Mouse (Mus musculus) kidney, embryonic 16.5 days (tissue): ENCODE data around the gene Serpina3f. TPM values are rescaled to one million over a fixed set of nuclear protein-coding genes. Genes with fewer than 3 reads are reported as not detected.
"Not testable (repeated sequence)": the region's sequence is repeated elsewhere in the genome, so short reads cannot be mapped to it uniquely, and the experiment has no call there.

Experiments used
- ATAC-seq: fragments of 200-750 bp; cut with Nextera tagmentation; 2 replicates; pipeline ENCODE4 v1.8.0; 2017; ENCODE audit warnings: moderate TSS enrichment; ENCODE audit not compliant: low FRiP score, low TSS enrichment
- H3K27ac ChIP-seq: fragments of 300-500 bp; sonication (generic); 2 replicates; pipeline ENCODE4 v1.5.1; 2014; ENCODE audit warnings: low read length
- H3K27me3 ChIP-seq: fragments of 300-500 bp; sonication (generic); 2 replicates; pipeline ENCODE4 v1.6.1; 2014; ENCODE audit warnings: low read length, control low read depth, mixed read lengths; ENCODE audit not compliant: insufficient read depth
- H3K36me3 ChIP-seq: fragments of 300-500 bp; sonication (generic); 2 replicates; pipeline ENCODE4 v1.6.1; 2014; ENCODE audit warnings: low read length, control low read depth, mixed read lengths; ENCODE audit not compliant: insufficient read depth
- H3K4me1 ChIP-seq: fragments of 300-500 bp; sonication (generic); 2 replicates; pipeline ENCODE4 v1.6.1; 2014; ENCODE audit warnings: low read length, control low read depth, mixed read lengths; ENCODE audit not compliant: insufficient read depth
- H3K4me2 ChIP-seq: fragments of 300-500 bp; sonication (generic); replicated peaks from 2 replicates; pipeline ENCODE4 v1.6.1; 2014; ENCODE audit warnings: low read depth, low read length
- H3K4me3 ChIP-seq: fragments of 300-500 bp; sonication (generic); 2 replicates; pipeline ENCODE4 v1.5.1; 2014; ENCODE audit warnings: mild to moderate bottlenecking, low read length
- H3K9ac ChIP-seq: fragments of 300-500 bp; sonication (generic); replicated peaks from 2 replicates; pipeline ENCODE4 v1.6.1; 2014; ENCODE audit warnings: low read length
- H3K9me3 ChIP-seq: fragments of 300-500 bp; sonication (generic); 2 replicates; pipeline ENCODE4 v1.6.1; 2016; ENCODE audit warnings: low read length, control low read depth
- WGBS: fragments of 180-500 bp; shearing (Covaris S2); extraction: QIAGEN DNeasy Blood & Tissue Kit; methylation state at CpG from one replicate; pipeline ENCODE4 v1.1.7; 2014; 5-methylcytosine and 5-hydroxymethylcytosine counted together
- polyA plus RNA-seq: library from polyadenylated mRNA; unstranded; fragments of >200 nt; fragmentation: Nextera tagmentation; extraction: Ambion mirVana; gene quantifications from 2 replicates; pipeline ENCODE4 v1.2.1, GENCODE M21; 2015

Gene Serpina3f
- polyA plus RNA-seq, 1 experiment from 2014 or later: 0.07 TPM

DNA sequence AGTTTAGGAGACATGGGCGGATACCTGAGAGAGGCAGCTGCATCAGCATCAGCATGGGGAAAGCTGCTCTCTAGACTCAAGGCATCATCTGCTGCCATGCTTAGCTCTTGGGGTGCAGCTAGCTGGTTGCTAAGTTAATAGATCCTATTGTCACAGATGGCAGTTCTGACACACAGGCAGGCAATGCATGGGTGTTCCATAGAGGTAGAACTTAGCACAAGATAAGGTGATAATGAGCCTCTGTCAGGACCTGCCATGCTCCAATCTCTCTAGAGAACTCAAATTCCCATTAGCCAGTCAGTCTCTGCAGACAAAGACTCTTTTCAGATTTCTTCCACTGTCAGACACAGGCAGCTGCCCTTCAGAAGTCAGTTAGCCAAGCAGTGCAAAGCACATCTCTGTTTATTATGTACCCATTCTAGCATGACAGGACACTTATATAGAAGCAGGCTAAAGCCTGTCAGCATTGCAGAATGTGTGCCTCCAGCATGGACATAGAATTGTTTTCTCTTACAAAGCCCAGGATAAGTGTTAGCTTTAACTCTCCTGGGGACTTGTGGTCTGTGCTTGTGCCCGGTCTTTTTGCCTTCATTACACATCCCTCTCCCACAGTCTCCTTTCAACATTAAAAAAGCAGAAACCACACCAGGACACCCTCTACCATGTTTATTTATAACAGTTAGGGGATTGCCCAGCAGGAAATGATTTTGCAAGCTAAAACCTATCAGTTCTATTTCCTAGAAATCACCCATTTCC lies 477 bp upstream of the Serpina3f start:
- 60% methylated on average over 2 of the region's 2 CpGs for WGBS
- no peak overlapping the region for H3K27ac ChIP-seq
- H3K4me3 ChIP-seq: no peak overlapping the region
- no peak overlapping the region for H3K9ac ChIP-seq
- no peak for ATAC-seq
- H3K36me3 ChIP-seq: no peaks in the 10 kb centered on the region
- no peaks in the 10 kb centered on the region for H3K27me3 ChIP-seq
- no peaks in the 10 kb centered on the region for H3K4me1 ChIP-seq
- no peak overlapping the region for H3K4me2 ChIP-seq
- no peaks in the 10 kb centered on the region for H3K9me3 ChIP-seq

DNA sequence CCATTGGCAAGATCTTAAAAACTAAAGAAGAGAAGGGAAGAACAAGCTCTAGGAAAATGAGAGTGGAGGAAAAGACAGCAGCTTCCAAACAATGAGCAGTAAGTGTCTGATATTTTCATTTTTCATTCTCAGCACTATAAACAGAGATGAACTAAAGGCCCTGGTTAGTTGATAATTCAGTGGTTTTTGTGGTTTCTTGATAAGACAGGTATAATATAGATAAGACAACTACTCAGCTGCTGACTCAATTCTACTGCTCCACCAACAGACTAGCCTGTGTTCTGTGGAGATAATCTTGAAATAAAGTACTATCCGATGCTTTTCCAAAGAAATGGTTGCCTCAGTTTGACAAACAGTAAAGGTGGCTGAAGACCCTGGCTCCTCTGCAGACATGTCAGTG lies 905 bp downstream of the Serpina3f start:
- Histone ChIP-seq H3K4me1 (no peaks in the 10 kb centered on the region), H3K4me2 (no peak overlapping the region), H3K9ac (no peak overlapping the region), H3K27ac (no peak overlapping the region), H3K36me3 (no peaks in the 10 kb centered on the region), H3K27me3 (no peaks in the 10 kb centered on the region), H3K4me3 (no peak overlapping the region), H3K9me3 (no peaks in the 10 kb centered on the region)
- 80% methylated on average over 1 of the region's 1 CpGs for WGBS
- no peak for ATAC-seq

DNA sequence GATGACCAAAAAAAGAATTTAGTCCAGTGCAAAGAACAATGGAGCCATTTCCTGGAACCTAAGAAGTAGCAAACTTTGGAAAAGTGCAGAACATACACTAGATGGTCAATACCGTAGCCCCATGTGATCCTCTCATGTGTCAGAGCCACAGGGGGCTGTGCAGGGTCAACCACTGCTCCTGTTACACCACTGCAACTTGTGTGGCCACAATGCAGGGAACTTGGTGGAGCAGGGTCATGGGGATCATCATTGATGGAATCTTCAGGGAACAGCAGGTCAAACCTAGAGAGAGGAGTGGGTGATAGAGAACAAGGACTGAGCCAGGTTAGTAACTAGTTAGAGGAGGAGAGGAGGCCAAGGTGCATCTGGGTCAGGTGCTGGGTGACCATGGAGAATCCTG lies 7.3 kb downstream of the Serpina3f start:
- 59% methylated on average over 1 of the region's 1 CpGs for WGBS

DNA sequence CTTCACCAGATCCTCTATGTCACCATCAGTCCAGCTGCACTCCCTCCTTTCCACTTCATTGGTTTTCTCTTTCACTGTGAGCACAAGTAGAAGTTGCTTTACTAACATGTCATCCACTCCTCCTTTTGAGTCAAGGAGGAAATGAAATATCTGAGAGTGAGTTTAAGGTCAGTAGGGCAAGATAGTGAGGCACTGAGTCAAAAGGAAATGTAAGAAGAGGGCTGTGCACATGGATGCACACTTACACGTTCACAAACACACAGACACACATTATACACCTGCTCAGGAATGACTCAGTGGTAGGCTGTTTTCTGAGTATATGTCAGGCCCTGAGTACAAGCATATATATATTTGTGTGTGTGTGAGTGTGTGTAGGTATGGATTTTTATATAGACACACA lies 9.3 kb downstream of the Serpina3f start:
- Histone ChIP-seq H3K4me1 (no peaks in the 10 kb centered on the region), H3K36me3 (no peaks in the 10 kb centered on the region), H3K27ac (no peak overlapping the region), H3K9me3 (no peaks in the 10 kb centered on the region), H3K4me2 (no peak overlapping the region), H3K4me3 (no peak overlapping the region), H3K27me3 (no peaks in the 10 kb centered on the region), H3K9ac (no peak overlapping the region)
- WGBS: 28% methylated on average over 1 of the region's 1 CpGs
- ATAC-seq: no peak

More for the DNA sequence above, 7.3 kb downstream of the Serpina3f start:
- no peak for ATAC-seq
- Histone ChIP-seq H3K36me3 (no peaks in the 10 kb centered on the region), H3K27me3 (no peaks in the 10 kb centered on the region), H3K9ac (no peak overlapping the region), H3K4me2 (no peak overlapping the region), H3K27ac (no peak overlapping the region), H3K4me3 (no peak overlapping the region), H3K9me3 (no peaks in the 10 kb centered on the region), H3K4me1 (no peaks in the 10 kb centered on the region)

DNA sequence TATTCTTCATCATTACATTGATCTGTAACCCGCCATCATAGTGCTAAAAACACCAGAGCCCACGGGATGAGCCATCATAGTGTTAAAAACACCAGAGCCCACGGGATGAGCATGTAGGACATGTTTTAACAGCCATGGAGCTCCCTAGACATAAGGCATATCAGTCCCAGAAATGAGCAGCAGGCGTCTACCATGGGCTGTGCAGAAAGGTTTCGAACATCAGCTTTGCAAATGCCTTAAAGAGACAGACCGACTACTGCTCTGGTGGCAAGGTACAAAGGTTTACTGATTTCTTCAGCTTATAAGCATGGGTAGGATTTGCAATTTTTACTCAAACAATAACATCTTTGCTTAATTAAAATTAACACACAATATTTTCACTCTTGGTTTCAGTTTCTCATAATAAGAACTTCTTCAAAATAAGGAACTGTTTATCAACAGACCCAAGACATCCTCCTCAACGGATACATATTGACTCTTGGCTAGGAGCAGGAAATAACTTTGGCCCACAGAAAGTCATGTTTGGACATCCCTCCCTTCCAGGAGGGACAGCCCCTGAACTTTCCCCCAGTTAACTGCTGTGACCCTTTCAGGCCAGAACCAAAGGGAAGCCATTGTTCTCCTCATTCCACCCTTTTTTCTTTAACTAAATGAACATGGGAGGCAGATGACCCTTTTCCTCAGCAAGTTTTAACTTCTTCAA lies 10.4 kb downstream of the Serpina3f start:
- H3K9ac ChIP-seq: no peak overlapping the region
- H3K4me1 ChIP-seq: no peaks in the 10 kb centered on the region
- H3K27ac ChIP-seq: no peak overlapping the region
- 72% methylated on average over 7 of the region's 7 CpGs for WGBS
- no peaks in the 10 kb centered on the region for H3K9me3 ChIP-seq
- no peak overlapping the region for H3K4me3 ChIP-seq
- no peaks in the 10 kb centered on the region for H3K36me3 ChIP-seq
- no peaks in the 10 kb centered on the region for H3K27me3 ChIP-seq
- no peak overlapping the region for H3K4me2 ChIP-seq
- no peak for ATAC-seq

DNA sequence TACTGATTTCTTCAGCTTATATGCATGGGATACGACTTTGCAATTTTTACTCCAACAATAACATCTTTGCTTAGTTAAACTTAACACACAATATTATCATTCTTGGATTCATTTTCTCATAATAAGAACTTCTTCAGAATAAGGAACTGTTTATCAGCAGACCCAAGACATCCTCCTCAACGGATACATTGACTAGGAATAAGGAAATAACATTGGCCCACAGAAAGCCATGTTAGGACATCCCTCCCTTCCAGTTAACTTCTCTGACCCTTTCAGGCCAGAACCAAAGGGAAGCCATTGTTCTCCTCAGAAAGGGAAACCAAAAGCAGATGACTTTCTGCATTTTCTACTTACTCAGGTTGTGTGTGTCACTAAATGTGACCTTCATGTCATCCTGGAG lies 16.4 kb downstream of the Serpina3f start:
- H3K27ac ChIP-seq: no peak overlapping the region
- no peak overlapping the region for H3K9ac ChIP-seq
- H3K4me3 ChIP-seq: no peak overlapping the region
- H3K36me3 ChIP-seq: no peaks in the 10 kb centered on the region
- no peaks in the 10 kb centered on the region for H3K27me3 ChIP-seq
- H3K4me1 ChIP-seq: 0 out of 2 replicates have a peak, but pooled peaks cover 6% of the 10 kb centered on the region
- ATAC-seq: no peak
- H3K4me2 ChIP-seq: no peak overlapping the region
- H3K9me3 ChIP-seq: no peaks in the 10 kb centered on the region
- WGBS: 69% methylated on average over 2 of the region's 2 CpGs

DNA sequence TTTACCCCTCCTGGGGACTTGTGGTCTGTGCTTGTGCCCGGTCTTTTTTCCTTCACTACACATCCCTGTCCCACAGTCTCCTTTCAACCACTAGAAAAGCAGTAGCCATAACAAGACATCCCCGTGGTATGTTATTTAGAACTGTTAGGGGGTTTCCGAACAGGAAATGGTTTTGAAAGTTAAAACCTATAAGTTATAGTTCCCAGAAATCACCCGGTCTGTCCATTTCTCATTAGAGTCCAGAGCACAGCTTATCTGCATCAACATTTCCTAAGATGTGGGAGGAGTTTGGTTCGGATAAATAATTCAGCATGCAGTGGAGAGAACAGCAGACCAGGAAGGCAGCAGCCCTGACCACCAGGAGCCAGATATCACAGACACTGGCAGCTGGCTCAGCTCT lies 21.6 kb downstream of the Serpina3f start, which contains the start of gene Serpina3g:
Serpina3g (plus strand) TSS at position 331 of the 400 bp plus-strand sequence.
- Histone ChIP-seq H3K27me3 (no peaks in the 10 kb centered on the region), H3K27ac (peak within 1 kb of the TSS; percentile 49), H3K4me3 (no peak within 1 kb of the TSS), H3K36me3 (no peaks in the 10 kb centered on the region), H3K4me1 (0 out of 2 replicates have a peak, but pooled peaks cover 9% of the 10 kb centered on the region), H3K9ac (no peak within 1 kb of the TSS), H3K4me2 (peak within 1 kb of the TSS; percentile 32), H3K9me3 (no peaks in the 10 kb centered on the region)
- 26% methylated on average over 5 of the region's 5 CpGs for WGBS
- ATAC-seq: peak; percentile 79

DNA sequence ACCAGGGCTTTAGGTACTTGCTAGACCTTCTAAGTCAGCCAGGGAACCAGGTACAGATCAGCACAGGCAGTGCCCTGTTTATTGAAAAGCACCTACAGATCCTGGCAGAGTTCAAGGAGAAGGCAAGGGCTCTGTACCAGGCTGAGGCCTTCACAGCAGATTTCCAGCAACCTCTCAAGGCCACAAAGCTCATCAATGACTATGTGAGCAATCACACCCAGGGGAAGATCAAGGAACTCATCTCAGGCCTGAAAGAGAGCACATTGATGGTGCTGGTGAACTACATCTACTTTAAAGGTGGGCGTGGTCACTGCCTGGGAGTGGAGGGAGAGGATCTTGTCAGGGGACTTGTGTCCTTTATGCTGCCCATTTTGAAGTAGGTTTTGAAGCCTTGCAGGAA lies 23.7 kb downstream of the Serpina3f start:
- not testable (repeated sequence) for H3K36me3 ChIP-seq, H3K4me1 ChIP-seq, H3K4me2 ChIP-seq, H3K9ac ChIP-seq, H3K9me3 ChIP-seq, H3K27ac ChIP-seq, H3K4me3 ChIP-seq, ATAC-seq, H3K27me3 ChIP-seq
- WGBS: 96% methylated on average over 1 of the region's 1 CpGs

DNA sequence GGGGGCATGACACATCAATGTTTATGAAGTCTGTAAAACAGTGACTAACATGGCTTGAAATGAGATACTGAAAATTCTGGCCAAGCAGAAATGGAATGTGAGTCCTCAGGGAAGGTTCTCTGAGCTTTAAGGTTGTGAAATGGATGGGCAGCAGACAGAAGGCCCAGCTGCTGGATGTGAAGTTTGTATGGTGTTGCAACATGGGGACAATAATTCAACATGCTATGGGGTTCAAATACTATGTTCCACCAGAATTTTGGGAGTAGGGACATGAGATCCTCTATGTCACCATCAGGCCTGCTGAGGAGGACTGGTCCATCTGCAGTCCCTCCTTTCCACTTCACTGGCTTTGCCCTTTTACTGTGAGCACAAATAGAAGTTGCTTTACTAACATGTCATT lies 29.0 kb downstream of the Serpina3f start:
- no peak overlapping the region for H3K9ac ChIP-seq
- H3K36me3 ChIP-seq: no peaks in the 10 kb centered on the region
- ATAC-seq: no peak
- no peak overlapping the region for H3K27ac ChIP-seq
- H3K27me3 ChIP-seq: no peaks in the 10 kb centered on the region
- H3K4me2 ChIP-seq: no peak overlapping the region
- H3K9me3 ChIP-seq: no peaks in the 10 kb centered on the region
- H3K4me3 ChIP-seq: no peak overlapping the region
- 0 out of 2 replicates have a peak, but pooled peaks cover 3% of the 10 kb centered on the region for H3K4me1 ChIP-seq

DNA sequence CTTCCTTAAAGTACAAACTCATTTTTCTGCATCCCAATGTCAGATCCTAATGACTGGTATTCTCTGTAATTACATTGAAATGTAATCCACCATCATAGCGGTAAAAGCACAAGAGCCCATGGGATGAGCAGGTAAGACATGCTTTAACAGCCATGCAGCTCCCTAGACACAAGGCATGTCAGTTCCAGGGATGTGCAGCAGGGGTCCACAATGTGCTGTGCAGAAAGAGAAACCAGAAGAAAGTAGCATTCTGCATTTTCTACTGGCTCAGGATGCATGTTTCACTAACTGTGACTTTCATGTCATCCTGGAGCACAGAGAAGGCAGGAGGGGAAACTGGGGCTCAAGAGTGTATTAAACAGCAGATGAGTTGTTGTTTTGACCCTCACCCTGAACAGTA lies 30.7 kb downstream of the Serpina3f start:
- Histone ChIP-seq H3K27me3 (no peaks in the 10 kb centered on the region), H3K4me1 (0 out of 2 replicates have a peak, but pooled peaks cover 3% of the 10 kb centered on the region), H3K4me2 (no peak overlapping the region), H3K9ac (no peak overlapping the region), H3K27ac (no peak overlapping the region), H3K36me3 (no peaks in the 10 kb centered on the region), H3K9me3 (no peaks in the 10 kb centered on the region), H3K4me3 (no peak overlapping the region)
- ATAC-seq: no peak
- WGBS: 77% methylated on average over 1 of the region's 1 CpGs
